Mouse (Mus musculus): ENCODE results near the gene Rpl3l. TPM values are rescaled to one million over a fixed set of nuclear protein-coding genes. Genes with fewer than 3 reads are reported as not detected.
"Not testable (repeated sequence)": the region's sequence is repeated elsewhere in the genome, so short reads cannot be mapped to it uniquely, and the experiment has no call there.

The Rpl3l gene
- total and polyA plus RNA-seq, 2 experiments from 2014 or later: 0.41 to 1.3 TPM

DNA sequence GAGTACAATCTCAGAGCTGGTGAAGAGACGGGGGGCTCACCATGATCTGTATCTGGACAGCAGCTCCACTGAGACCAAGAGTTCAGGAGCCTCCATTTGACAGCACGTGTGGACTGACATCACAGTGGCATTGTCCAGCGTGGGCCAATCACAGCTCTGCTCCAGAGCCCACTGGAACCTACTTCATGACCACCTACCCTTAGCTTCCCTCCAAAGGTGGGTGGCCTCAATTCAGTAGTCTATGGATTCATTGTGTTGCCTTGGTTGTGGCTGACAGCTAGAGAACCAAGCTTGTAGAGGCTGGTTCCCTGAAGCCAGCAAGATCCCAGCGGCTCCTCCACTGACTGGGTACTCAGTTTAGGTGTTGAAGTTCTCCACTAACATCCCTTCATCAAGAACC is 9.7 kb upstream of the Rpl3l start, which contains the start of the genes Rnf151 and Rps2:
Rnf151 (minus strand) TSS at position 121 of the 400 bp plus-strand sequence.
Rps2 (plus strand) TSS at position 174 of the 400 bp plus-strand sequence.
- Histone ChIP-seq H3K36me3 (ENCODE audit: insufficient read depth, low read length) (peaks cover 12% of the 10 kb centered on the region), H3K9ac (replicated peaks; ENCODE audit: low read length) (no peak within 1 kb of the TSS; the same call in 1 of the 2 replicates), H3K27ac (no peak within 1 kb of the TSS), H3K4me3 (ENCODE audit: low read length) (peak within 1 kb of the TSS; percentile 61; the same call in 1 of the 2 replicates), H3K4me1 (ENCODE audit: insufficient read depth, low read length) (no peaks in the 10 kb centered on the region; the same call in 1 of the 2 replicates), H3K27me3 (ENCODE audit: insufficient read depth, low read length) (no peaks in the 10 kb centered on the region), H3K4me2 (ENCODE audit: low read depth, low read length) (peak within 1 kb of the TSS; percentile 59), H3K9me3 (ENCODE audit: low read length) (no peaks in the 10 kb centered on the region)
- ATAC-seq (no peak), DNase-seq (ENCODE audit: low spot score) (no peak)
- WGBS: 77% methylated on average over 4 of the region's 4 CpGs
- no peak for TF ChIP-seq CTCF (IDR thresholded peaks at IDR 0.05; ENCODE audit: low read depth)

DNA sequence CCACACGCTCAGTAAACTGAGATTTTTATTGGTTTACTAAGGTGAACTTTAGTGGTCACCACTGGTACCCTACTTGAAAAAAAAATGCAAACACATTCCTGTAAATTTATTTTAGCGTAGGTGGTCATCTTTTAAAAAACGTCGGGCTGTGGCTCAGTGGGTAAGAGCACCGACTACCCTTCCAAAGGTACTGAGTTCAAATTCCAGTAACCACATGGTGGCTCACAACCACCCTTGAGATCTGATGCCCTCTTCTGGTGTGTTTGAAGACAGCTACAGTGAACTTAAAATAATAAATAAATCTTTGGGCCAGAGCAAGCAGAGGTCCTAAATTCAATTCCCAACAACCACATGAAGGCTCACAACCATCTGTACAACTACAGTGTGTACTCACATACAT is 8.7 kb upstream of the Rpl3l start:
- H3K27ac ChIP-seq; DNase-seq (ENCODE audit: low spot score); H3K27me3 ChIP-seq (ENCODE audit: insufficient read depth, low read length); H3K4me1 ChIP-seq (ENCODE audit: insufficient read depth, low read length); ATAC-seq; H3K9me3 ChIP-seq (ENCODE audit: low read length); H3K9ac ChIP-seq (replicated peaks; ENCODE audit: low read length): not testable (repeated sequence)
- peak; percentile 27; the same call in 1 of the 2 replicates for TF ChIP-seq CTCF (IDR thresholded peaks at IDR 0.05; ENCODE audit: low read depth)
- H3K4me2 ChIP-seq (ENCODE audit: low read depth, low read length): peak overlapping the region; percentile 59
- H3K36me3 ChIP-seq (ENCODE audit: insufficient read depth, low read length): peaks cover 12% of the 10 kb centered on the region
- WGBS: 69% methylated on average over 5 of the region's 5 CpGs
- peak overlapping the region; percentile 61 for H3K4me3 ChIP-seq (ENCODE audit: low read length)

DNA sequence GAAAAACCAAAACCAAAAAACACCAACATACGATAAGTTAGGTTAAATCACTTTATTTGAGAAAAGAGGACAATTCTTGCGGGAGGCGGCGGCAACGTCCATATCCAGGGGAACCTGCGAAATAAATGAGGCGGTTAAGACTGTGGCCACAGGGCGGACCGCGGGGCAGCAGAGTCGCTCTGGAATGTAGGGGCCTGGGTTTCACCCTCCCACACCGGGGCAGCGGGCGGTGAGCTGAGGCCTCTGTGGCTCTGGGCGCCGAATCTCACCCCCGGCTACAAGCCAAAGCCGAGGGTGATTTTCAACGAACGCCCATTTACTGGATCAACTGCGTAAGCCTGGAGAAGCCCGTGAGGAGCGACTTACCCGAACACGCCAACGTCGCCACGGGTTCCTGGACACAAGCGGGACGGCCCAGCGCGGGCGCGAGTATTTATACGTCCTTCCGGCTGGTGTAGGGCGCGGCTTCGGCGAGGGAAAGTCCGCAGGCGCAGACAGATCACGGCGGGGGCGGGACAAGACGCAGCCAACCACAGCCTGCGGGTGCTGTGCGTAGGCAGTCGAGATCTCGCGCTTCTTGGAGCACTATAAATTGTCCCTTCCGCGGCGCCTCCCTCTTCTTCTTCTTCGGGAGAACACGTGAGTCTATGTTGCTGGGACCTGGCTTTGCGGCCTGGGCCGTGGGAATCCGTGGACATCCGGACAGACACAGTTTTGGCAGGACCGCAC is 8.0 kb upstream of the Rpl3l start:
- WGBS: under 1% methylated on average over 61 of the region's 61 CpGs
- DNase-seq (ENCODE audit: low spot score): peak; percentile 99

DNA sequence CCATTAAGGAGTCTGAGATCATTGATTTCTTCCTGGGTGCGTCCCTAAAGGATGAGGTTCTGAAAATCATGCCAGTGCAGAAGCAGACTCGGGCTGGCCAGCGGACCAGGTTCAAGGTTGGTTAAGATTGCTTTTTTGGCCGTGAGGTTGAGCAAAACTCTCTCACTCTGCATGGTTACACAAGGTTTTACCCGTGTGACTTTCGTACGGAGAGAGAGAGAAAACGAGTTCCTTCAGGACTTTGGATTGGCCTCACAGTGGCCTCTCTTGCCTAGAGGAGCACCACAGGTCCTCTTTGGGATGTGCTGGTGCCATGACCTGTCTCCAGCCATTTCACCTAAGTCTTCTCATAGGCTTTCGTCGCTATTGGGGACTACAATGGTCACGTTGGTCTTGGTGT is 7.0 kb upstream of the Rpl3l start:
- peak overlapping the region; percentile 85 for H3K9ac ChIP-seq (replicated peaks; ENCODE audit: low read length)
- peak overlapping the region; percentile 63 for H3K4me2 ChIP-seq (ENCODE audit: low read depth, low read length)
- peak overlapping the region; percentile 61 for H3K4me3 ChIP-seq (ENCODE audit: low read length)
- not testable (repeated sequence) for H3K27me3 ChIP-seq (ENCODE audit: insufficient read depth, low read length); H3K4me1 ChIP-seq (ENCODE audit: insufficient read depth, low read length); ATAC-seq; H3K9me3 ChIP-seq (ENCODE audit: low read length)
- H3K27ac ChIP-seq: peak overlapping the region; percentile 82; the same call in 1 of the 2 replicates
- WGBS: 2% methylated on average over 10 of the region's 11 CpGs
- H3K36me3 ChIP-seq (ENCODE audit: insufficient read depth, low read length): peaks cover 12% of the 10 kb centered on the region
- DNase-seq (ENCODE audit: low spot score): peak; percentile 5

More for the DNA sequence above, 8.0 kb upstream of the Rpl3l start:
- Histone ChIP-seq H3K4me2 (ENCODE audit: low read depth, low read length) (peak overlapping the region; percentile 63), H3K4me1 (ENCODE audit: insufficient read depth, low read length) (peaks cover 7% of the 10 kb centered on the region; the same call in 1 of the 2 replicates), H3K9me3 (ENCODE audit: low read length) (no peaks in the 10 kb centered on the region), H3K27me3 (ENCODE audit: insufficient read depth, low read length) (no peaks in the 10 kb centered on the region), H3K27ac (peak overlapping the region; percentile 82), H3K36me3 (ENCODE audit: insufficient read depth, low read length) (peaks cover 12% of the 10 kb centered on the region), H3K9ac (replicated peaks; ENCODE audit: low read length) (peak overlapping the region; percentile 85), H3K4me3 (ENCODE audit: low read length) (peak overlapping the region; percentile 61)
- peak; percentile 97 for ATAC-seq
- no peak for TF ChIP-seq CTCF (IDR thresholded peaks at IDR 0.05; ENCODE audit: low read depth)

DNA sequence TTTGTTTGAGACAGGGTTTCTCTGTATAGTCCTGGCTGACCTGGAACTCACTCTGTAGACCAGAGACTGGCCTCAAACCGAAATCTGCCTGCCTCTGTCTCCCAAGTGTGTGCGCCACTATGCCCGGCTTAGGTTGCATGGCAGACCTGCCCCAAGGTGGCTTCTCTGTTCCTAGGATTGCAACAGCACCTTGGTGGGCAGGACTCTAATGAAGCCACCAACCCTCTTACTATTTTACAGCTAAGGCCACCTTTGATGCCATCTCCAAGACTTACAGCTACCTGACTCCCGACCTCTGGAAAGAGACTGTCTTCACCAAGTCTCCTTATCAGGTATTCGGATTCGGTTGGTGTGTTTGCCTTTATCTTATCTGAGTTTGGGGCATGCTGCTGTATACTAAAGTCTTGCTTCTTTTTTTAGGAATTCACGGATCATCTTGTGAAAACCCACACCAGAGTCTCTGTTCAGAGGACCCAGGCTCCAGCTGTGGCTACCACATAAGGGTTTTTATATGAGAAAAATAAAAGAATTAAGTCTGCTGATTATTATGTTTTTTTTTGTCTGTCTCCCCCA is 6.2 kb upstream of the Rpl3l start:
- Histone ChIP-seq H3K4me2 (ENCODE audit: low read depth, low read length) (peak overlapping the region; percentile 63), H3K4me3 (ENCODE audit: low read length) (peak overlapping the region; percentile 61; the same call in 1 of the 2 replicates), H3K9ac (replicated peaks; ENCODE audit: low read length) (peak overlapping the region; percentile 85; the same call in 1 of the 2 replicates), H3K36me3 (ENCODE audit: insufficient read depth, low read length) (peaks cover 12% of the 10 kb centered on the region)
- H3K27ac ChIP-seq; H3K4me1 ChIP-seq (ENCODE audit: insufficient read depth, low read length); ATAC-seq; DNase-seq (ENCODE audit: low spot score); H3K27me3 ChIP-seq (ENCODE audit: insufficient read depth, low read length); H3K9me3 ChIP-seq (ENCODE audit: low read length): not testable (repeated sequence)
- WGBS: 73% methylated on average over 7 of the region's 7 CpGs

DNA sequence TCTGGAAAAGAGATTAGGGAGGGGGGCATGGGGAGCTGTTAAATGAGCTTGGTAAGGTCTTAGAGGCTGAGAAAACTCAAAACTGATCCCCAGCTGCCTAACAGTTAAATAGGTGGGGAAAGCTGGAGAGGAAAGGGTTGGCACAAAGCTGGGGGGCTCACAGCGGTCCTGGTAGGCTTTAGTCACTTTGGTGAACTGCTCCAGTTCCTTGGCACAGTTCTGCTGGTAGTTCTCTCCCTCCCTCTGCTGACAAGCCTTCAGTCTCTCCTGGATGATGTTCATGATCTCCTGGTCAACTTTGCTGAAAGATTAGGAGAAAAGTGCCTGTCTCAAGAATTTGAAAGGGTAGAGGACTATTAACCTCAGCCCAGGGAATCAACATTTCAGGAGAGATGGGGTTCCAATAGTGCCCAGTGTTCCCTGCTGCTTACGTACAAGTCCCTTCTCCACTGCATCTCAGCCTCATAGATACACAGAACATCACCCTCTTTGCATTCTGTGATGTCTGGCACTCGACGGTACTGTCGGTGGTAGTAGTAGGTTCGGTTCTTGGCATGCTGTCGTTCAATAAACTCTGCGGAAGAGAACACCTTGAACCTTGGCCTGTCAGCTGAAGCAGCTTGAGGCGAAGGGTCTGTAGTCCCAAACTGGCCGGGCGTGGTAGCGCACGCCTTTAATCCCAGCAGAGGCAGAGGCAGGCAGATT is 5.2 kb upstream of the Rpl3l start:
- Histone ChIP-seq H3K4me1 (ENCODE audit: insufficient read depth, low read length) (peaks cover 7% of the 10 kb centered on the region; the same call in 1 of the 2 replicates), H3K36me3 (ENCODE audit: insufficient read depth, low read length) (peaks cover 12% of the 10 kb centered on the region), H3K9ac (replicated peaks; ENCODE audit: low read length) (no peak overlapping the region), H3K4me3 (ENCODE audit: low read length) (0 out of 2 replicates have a peak overlapping the region, but pooled peaks have one; percentile 3), H3K27ac (no peak overlapping the region), H3K27me3 (ENCODE audit: insufficient read depth, low read length) (no peaks in the 10 kb centered on the region), H3K4me2 (ENCODE audit: low read depth, low read length) (no peak overlapping the region; the same call in 1 of the 2 replicates), H3K9me3 (ENCODE audit: low read length) (no peaks in the 10 kb centered on the region)
- ATAC-seq (no peak), DNase-seq (ENCODE audit: low spot score) (no peak)
- WGBS: 39% methylated on average over 13 of the region's 13 CpGs
- TF ChIP-seq CTCF (IDR thresholded peaks at IDR 0.05; ENCODE audit: low read depth): no peak

All from hindbrain, postnatal 0 days (tissue).